Mouse (Mus musculus) midbrain, embryonic 13.5 days (tissue): ENCODE measurements around the gene Foxd1. TPM values are rescaled to one million over a fixed set of nuclear protein-coding genes. Genes with fewer than 3 reads are reported as not detected.

ENCODE experiments used
- ATAC-seq: fragments of 200-750 bp; cut with Nextera tagmentation; 2 replicates; pipeline ENCODE4 v1.8.0; 2017; ENCODE audit warnings: mild to moderate bottlenecking, moderate TSS enrichment, moderate library complexity
- H3K27ac ChIP-seq: fragments of 300-500 bp; sonication (generic); 2 replicates; pipeline ENCODE4 v1.5.1; 2015; ENCODE audit warnings: inconsistent platforms, mild to moderate bottlenecking, moderate library complexity
- H3K27me3 ChIP-seq: fragments of 300-500 bp; sonication (generic); 2 replicates; pipeline ENCODE4 v1.6.1; 2015; ENCODE audit warnings: mild to moderate bottlenecking, inconsistent platforms
- H3K36me3 ChIP-seq: fragments of 300-500 bp; sonication (generic); 2 replicates; pipeline ENCODE4 v1.6.1; 2015; ENCODE audit warnings: mild to moderate bottlenecking, inconsistent platforms
- H3K4me1 ChIP-seq: fragments of 300-500 bp; sonication (generic); replicated peaks from 2 replicates; pipeline ENCODE4 v1.6.1; 2015; ENCODE audit warnings: inconsistent platforms
- H3K4me2 ChIP-seq: fragments of 300-500 bp; sonication (generic); replicated peaks from 2 replicates; pipeline ENCODE4 v1.6.1; 2015; ENCODE audit warnings: moderate library complexity, mild to moderate bottlenecking, inconsistent platforms
- H3K4me3 ChIP-seq: fragments of 300-500 bp; sonication (generic); replicated peaks from 2 replicates; pipeline ENCODE4 v1.5.1; 2015; ENCODE audit warnings: mild to moderate bottlenecking, inconsistent platforms
- H3K9ac ChIP-seq: fragments of 300-500 bp; sonication (generic); replicated peaks from 2 replicates; pipeline ENCODE4 v1.6.1; 2015; ENCODE audit warnings: mild to moderate bottlenecking, inconsistent platforms
- H3K9me3 ChIP-seq: fragments of 300-500 bp; sonication (generic); 2 replicates; pipeline ENCODE4 v1.6.1; 2016; ENCODE audit warnings: mild to moderate bottlenecking, inconsistent platforms
- WGBS: fragments of 180-500 bp; shearing (Covaris S2); methylation state at CpG from one replicate; pipeline ENCODE4 v1.1.7; 2015; 5-methylcytosine and 5-hydroxymethylcytosine counted together
- polyA plus RNA-seq: library from polyadenylated mRNA; unstranded; fragments of >200 nt; fragmentation: Nextera tagmentation; extraction: Ambion mirVana; gene quantifications from 2 replicates; pipeline ENCODE4 v1.2.1, GENCODE M21; 2015

Foxd1 gene
- 0.80 and 0.86 TPM in 2 replicates for polyA plus RNA-seq

DNA sequence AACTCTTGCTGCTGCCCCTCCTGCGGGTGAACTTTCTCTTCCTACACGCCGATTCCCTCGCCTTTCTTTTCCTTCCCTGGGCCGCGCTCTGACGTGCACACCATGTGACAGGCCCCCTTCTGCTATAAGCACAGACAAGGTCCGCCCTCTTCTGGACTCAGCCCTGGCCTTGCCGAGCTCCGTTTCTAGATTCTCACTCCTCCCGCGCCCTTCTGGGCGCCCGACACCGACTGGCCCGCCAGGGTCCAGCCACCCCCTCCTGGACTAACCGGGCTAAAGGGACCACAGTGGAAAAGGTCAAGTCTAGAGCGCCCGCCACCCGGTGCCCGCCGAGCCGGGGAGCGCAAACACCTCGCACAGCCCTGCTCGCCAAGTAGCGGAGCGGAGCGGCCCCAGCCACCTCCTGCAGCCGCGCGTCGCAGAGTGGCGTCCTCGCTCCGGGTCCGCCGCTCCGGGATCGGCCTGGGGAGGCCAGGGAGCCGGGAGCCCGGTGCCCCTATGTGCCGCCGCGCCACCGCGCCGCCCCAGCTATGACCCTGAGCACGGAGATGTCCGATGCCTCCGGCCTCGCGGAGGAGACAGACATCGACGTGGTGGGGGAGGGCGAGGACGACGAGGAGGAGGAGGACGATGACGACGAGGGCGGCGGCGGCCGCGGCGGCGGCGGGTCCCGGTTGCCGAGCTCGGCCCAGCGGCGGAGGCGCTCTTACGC is at the start of gene Foxd1:
Gene Foxd1 (plus strand): TSS at position 153 of the 712 bp plus-strand sequence.
- Histone ChIP-seq H3K9ac (peak within 1 kb of the TSS; percentile 67), H3K4me2 (peak within 1 kb of the TSS; percentile 63), H3K27me3 (peaks cover 92% of the 10 kb centered on the region), H3K9me3 (no peaks in the 10 kb centered on the region), H3K4me3 (peak within 1 kb of the TSS; percentile 47), H3K27ac (peak within 1 kb of the TSS; percentile 60; the same call in 1 of the 2 replicates), H3K4me1 (peaks cover 35% of the 10 kb centered on the region), H3K36me3 (no peaks in the 10 kb centered on the region)
- WGBS: under 1% methylated on average over 58 of the region's 76 CpGs
- ATAC-seq: peak; percentile 90

DNA sequence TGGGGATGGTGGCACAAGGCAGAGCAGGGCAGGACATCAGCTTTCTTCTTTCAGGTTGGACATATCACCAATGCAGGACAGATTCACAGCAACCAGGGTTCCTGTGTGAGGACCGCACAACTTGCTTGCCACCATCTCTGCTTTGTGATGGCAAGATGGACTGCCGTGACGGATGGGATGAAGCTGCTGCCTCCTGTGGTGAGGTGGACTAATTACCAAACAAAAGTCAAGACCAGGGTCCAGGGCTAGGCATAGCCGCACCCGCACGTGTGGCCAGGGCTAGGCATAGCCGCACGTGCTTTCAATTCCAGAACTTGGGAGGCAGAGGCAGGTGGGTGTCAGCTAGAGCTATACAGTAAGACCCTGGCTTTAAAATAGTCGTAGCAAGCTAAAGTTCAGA is 48.8 kb upstream of the Foxd1 start:
- no peak for ATAC-seq
- Histone ChIP-seq H3K4me1 (peaks cover 8% of the 10 kb centered on the region), H3K9me3 (no peaks in the 10 kb centered on the region), H3K4me3 (no peak overlapping the region), H3K27ac (no peak overlapping the region), H3K36me3 (peaks cover 26% of the 10 kb centered on the region), H3K4me2 (no peak overlapping the region), H3K27me3 (no peaks in the 10 kb centered on the region), H3K9ac (no peak overlapping the region)
- WGBS: 88% methylated on average over 9 of the region's 9 CpGs

DNA sequence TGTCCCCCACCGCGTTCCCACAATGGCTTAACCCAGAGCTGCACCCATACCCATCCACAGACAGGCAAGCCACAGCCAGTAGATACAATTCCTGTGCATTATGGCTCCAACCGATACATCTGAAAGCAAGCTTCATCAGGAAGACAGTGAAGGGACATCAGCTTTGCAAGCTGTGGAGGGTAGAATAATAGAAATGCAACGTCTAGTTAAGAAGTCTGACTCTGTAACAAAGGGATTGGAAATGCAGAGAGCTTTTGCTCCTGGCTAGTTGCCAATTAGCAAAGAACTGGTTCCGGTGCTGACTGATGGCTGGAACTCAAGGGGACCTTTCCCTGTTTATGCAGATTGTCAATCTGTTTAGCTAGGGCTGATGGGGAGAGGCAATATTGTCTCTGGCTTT is 47.6 kb upstream of the Foxd1 start:
- 30% methylated on average over 5 of the region's 5 CpGs for WGBS
- Histone ChIP-seq H3K4me3 (no peak overlapping the region), H3K4me1 (peaks cover 8% of the 10 kb centered on the region), H3K36me3 (peaks cover 37% of the 10 kb centered on the region), H3K4me2 (no peak overlapping the region), H3K9me3 (no peaks in the 10 kb centered on the region), H3K9ac (no peak overlapping the region), H3K27me3 (no peaks in the 10 kb centered on the region), H3K27ac (peak overlapping the region; percentile 59)
- no peak for ATAC-seq

DNA sequence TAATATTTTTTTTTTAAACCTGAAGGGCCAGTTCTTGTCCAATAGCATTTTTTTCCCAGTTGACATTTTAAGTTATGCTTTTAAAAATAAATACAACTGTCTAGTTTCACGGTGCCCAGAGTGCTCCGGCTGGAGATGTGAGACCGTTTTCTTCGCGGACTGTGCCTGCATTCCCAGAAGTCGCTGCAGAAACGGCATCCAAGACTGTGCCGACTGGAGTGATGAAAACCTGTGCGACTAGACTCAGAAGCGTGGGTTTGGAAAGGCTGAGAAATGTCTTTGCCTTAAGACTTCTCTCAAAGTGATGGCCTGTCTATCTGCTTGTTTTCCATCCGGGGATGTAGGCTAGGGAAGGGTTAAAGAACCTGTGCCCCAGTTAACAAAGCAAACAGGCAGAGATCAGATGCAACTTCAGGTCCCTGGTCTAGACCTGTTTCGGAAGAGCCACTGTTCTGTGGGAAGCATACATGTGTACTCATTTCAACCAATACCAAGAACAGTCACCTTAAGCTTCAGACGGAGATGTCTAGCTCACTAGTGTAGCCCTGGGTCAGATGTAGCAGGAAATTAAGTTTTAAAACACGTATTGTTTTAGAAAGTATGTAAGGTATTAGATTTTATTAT is 47.1 kb upstream of the Foxd1 start:
- H3K4me1 ChIP-seq: peaks cover 8% of the 10 kb centered on the region
- H3K4me3 ChIP-seq: no peak overlapping the region
- WGBS: 58% methylated on average over 14 of the region's 14 CpGs
- H3K9me3 ChIP-seq: no peaks in the 10 kb centered on the region
- no peaks in the 10 kb centered on the region for H3K27me3 ChIP-seq
- peaks cover 43% of the 10 kb centered on the region for H3K36me3 ChIP-seq
- ATAC-seq: no peak
- H3K4me2 ChIP-seq: no peak overlapping the region
- no peak overlapping the region for H3K9ac ChIP-seq
- H3K27ac ChIP-seq: peak overlapping the region; percentile 31; the same call in 1 of the 2 replicates

DNA sequence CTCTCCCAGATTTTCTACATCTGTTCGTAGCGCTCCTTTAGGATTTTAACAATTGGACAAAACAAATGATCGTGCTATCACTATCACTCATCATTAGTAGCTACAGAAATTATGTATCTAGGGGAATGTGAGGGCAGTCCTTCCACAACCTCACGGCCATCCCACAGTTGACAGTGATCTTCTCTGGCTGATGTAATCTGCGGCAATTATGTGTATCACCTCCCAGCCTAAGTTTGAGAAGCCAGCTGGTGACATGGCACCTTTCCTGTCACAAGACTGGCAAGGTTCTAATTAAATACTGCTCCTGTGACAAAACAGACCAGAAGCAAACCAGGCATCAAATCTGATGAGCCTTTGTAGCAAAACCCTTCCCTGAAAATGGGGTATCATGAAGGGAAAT is 46.0 kb upstream of the Foxd1 start:
- Histone ChIP-seq H3K4me1 (peaks cover 8% of the 10 kb centered on the region), H3K36me3 (peaks cover 52% of the 10 kb centered on the region), H3K27ac (no peak overlapping the region), H3K9me3 (no peaks in the 10 kb centered on the region), H3K4me2 (no peak overlapping the region), H3K9ac (no peak overlapping the region), H3K4me3 (no peak overlapping the region), H3K27me3 (no peaks in the 10 kb centered on the region)
- no peak for ATAC-seq
- 86% methylated on average over 5 of the region's 5 CpGs for WGBS

DNA sequence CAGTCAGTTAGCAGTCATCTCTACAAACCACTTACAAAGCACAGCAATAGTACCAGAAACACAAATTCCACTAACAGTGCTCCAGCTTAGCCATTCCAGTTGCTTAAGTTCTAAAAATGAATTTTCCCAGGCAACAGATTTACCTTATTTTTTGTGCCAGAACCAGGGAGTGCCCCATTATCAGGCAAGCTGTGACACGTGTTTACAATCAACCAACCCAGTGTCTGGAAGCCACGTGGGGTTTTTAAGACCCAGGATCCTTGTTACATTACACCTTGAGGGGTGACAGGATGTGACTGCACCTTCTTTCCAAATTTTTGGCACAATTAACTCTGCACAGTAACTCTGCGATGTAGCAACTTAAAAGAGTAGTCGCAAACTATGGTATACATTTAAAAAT is 45.3 kb upstream of the Foxd1 start:
- H3K36me3 ChIP-seq: peaks cover 57% of the 10 kb centered on the region
- ATAC-seq: no peak
- 89% methylated on average over 4 of the region's 4 CpGs for WGBS
- peaks cover 11% of the 10 kb centered on the region for H3K4me1 ChIP-seq
- H3K9ac ChIP-seq: no peak overlapping the region
- no peak overlapping the region for H3K4me3 ChIP-seq
- no peaks in the 10 kb centered on the region for H3K27me3 ChIP-seq
- H3K4me2 ChIP-seq: no peak overlapping the region
- no peaks in the 10 kb centered on the region for H3K9me3 ChIP-seq
- H3K27ac ChIP-seq: no peak overlapping the region

DNA sequence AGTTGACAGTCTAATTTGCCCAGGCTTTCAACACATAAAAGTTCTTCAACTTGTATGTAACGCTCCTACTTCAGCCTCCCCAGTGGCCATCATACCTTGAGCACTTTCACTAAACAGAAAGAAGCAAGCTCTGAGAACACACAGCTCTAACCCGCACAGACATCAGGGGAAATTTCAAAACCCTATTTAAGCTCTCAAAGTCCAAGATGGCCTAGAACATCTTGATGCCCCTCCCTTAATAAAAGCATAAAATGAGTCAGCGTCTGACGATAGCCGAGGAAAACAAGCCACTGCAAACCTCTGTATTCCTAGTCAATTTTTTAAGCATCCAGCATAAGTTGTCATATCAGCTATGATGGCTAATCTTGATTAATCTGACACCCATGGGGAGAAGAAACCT is 42.4 kb upstream of the Foxd1 start:
- WGBS: 97% methylated on average over 5 of the region's 5 CpGs

DNA sequence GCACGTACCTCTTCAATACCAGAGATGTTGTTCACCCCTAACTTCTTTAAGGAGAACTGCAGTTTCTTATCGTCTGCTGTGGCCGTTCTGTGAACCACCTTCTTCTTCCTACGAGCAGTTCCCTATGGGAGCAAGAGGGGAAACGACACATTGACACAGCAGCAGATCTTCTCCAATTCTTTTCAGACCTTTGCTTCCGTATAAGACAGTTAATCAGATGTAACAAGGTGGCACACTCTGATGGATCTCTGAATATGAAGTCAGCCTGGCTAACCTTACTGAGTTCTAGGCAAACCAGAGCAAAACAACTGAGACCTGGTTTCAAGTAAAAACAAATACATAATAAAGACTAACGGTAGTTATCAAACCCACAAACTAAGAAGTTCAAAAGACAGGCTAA is 40.4 kb upstream of the Foxd1 start:
- H3K27ac ChIP-seq: no peak overlapping the region
- no peak overlapping the region for H3K4me2 ChIP-seq
- WGBS: 88% methylated on average over 7 of the region's 7 CpGs
- ATAC-seq: no peak
- no peak overlapping the region for H3K4me3 ChIP-seq
- H3K27me3 ChIP-seq: no peaks in the 10 kb centered on the region
- no peaks in the 10 kb centered on the region for H3K9me3 ChIP-seq
- peaks cover 27% of the 10 kb centered on the region for H3K4me1 ChIP-seq
- H3K36me3 ChIP-seq: peaks cover 45% of the 10 kb centered on the region
- H3K9ac ChIP-seq: no peak overlapping the region

More for the DNA sequence above, 42.4 kb upstream of the Foxd1 start:
- Histone ChIP-seq H3K36me3 (peaks cover 55% of the 10 kb centered on the region), H3K27me3 (no peaks in the 10 kb centered on the region), H3K4me1 (peaks cover 26% of the 10 kb centered on the region), H3K27ac (no peak overlapping the region), H3K9ac (no peak overlapping the region), H3K9me3 (no peaks in the 10 kb centered on the region), H3K4me3 (no peak overlapping the region), H3K4me2 (no peak overlapping the region)
- no peak for ATAC-seq

DNA sequence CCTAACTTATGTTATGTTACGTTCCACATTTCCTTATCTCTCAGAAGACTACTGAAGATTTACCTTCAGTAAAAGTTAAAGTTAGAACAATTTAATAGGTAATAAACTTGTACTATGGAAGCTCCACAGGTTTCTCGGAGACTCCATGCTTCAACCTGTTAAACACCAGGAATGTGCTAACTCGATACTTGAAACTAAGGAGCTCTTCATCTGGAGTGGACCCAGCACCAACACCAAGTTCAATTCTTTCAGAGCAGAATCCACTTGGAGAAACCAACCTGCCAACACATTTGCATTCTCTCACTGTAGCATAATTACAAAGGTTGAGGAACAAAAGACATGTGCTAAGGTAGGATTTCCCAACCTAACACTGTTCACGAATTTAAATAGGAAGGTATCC is 38.9 kb upstream of the Foxd1 start:
- 82% methylated on average over 4 of the region's 4 CpGs for WGBS
- no peaks in the 10 kb centered on the region for H3K9me3 ChIP-seq
- no peak overlapping the region for H3K9ac ChIP-seq
- H3K36me3 ChIP-seq: peaks cover 33% of the 10 kb centered on the region
- ATAC-seq: no peak
- H3K27ac ChIP-seq: no peak overlapping the region
- H3K4me2 ChIP-seq: peak overlapping the region; percentile 75
- H3K4me1 ChIP-seq: peaks cover 27% of the 10 kb centered on the region
- peak overlapping the region; percentile 98 for H3K4me3 ChIP-seq
- H3K27me3 ChIP-seq: no peaks in the 10 kb centered on the region

DNA sequence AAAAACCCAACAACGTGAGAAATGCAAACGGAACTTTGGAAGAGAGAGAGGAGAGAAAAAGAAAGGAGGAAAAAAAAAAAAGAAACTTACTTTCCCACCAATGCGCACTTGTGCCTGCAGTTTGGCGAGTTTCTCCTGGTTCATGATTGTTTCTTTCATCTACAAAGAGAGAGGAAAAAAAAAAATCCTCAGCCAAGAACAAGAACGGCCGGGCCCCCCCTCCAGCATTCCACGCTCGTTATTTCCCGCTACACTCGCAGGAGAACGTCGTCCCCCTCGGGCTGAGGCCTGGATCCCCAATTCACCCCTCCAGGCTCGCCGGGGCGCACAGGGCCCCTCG is 37.9 kb upstream of the Foxd1 start:
- ATAC-seq: no peak
- 2% methylated on average over 17 of the region's 17 CpGs for WGBS
- peak overlapping the region; percentile 98 for H3K4me3 ChIP-seq
- H3K27ac ChIP-seq: peak overlapping the region; percentile 90
- H3K9ac ChIP-seq: peak overlapping the region; percentile 97
- H3K9me3 ChIP-seq: no peaks in the 10 kb centered on the region
- H3K36me3 ChIP-seq: peaks cover 23% of the 10 kb centered on the region
- peak overlapping the region; percentile 75 for H3K4me2 ChIP-seq
- H3K27me3 ChIP-seq: no peaks in the 10 kb centered on the region
- peaks cover 27% of the 10 kb centered on the region for H3K4me1 ChIP-seq

DNA sequence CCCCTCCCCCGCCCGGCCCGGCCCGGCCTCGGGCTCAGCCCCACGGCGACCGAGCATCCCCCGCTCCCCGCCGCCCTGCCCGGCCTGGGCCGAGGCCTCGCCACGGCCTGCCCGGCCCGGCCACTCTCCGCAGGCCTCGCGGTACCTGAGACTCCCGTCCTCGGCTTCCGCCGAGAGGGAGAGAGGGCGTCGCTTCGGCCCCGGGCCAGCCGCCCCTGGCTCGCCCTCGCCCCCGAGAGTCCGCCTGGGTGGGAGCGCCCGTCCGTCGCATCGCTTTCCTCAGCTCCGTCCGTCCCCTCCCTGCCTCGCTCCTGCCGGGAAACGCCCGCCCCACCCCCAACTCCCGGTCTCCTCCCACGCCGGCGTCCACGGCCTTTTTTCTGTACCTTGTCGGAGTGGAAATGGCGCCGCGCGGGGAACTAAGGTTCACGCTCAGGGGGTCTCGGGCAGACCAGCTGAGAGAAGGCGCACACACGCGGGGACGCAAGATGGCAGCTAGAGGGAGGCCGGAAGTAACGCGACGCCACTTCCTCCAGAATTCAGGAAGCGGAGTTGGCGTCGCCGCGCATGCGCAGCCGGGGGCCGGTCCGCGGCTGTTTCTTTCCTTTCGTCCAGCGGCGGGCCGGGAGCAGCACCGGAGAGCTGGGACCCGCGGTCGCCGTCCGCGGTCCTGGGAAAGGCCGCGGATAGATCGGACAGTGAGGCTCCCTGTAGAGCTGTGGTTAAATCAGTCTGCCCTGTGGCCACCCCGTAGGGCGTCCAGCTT is 37.4 kb upstream of the Foxd1 start, which contains the start of gene Btf3:
Gene Btf3 (minus strand): TSS at position 527 of the 766 bp plus-strand sequence.
- peaks cover 27% of the 10 kb centered on the region for H3K4me1 ChIP-seq

DNA sequence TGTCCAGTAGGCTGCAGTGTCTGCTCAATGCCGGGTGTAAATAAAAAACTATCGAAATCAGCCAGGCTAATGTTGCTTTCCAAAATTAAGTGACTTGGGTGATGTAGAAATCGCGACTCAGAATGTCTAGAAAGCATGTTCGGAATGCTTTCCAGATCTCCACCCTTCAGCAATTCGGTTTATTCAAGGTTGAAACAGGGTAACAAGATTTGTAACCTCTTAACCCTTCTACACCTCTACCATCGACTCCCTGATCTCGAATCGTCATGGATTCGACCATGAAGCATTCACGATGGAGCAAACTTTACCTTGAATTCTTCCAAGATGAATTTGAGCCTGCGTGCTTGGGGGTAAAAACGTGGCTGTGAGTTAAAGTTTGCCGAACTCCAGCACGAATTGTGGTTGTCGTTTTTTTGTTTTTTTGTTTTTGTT is 36.8 kb upstream of the Foxd1 start:
- Histone ChIP-seq H3K27ac (peak overlapping the region; percentile 90), H3K4me2 (peak overlapping the region; percentile 75), H3K9me3 (no peaks in the 10 kb centered on the region), H3K4me1 (peaks cover 27% of the 10 kb centered on the region), H3K9ac (peak overlapping the region; percentile 97), H3K36me3 (peaks cover 11% of the 10 kb centered on the region), H3K27me3 (no peaks in the 10 kb centered on the region), H3K4me3 (peak overlapping the region; percentile 98)
- ATAC-seq: 0 out of 2 replicates have a peak, but pooled peaks have one; percentile 5
- 2% methylated on average over 16 of the region's 16 CpGs for WGBS

More for the DNA sequence above, 37.4 kb upstream of the Foxd1 start, which contains the start of gene Btf3:
- Histone ChIP-seq H3K4me3 (peak within 1 kb of the TSS; percentile 98), H3K27ac (peak within 1 kb of the TSS; percentile 90), H3K27me3 (no peaks in the 10 kb centered on the region), H3K36me3 (peaks cover 17% of the 10 kb centered on the region), H3K9me3 (no peaks in the 10 kb centered on the region), H3K4me2 (peak within 1 kb of the TSS; percentile 75), H3K9ac (peak within 1 kb of the TSS; percentile 97)
- under 1% methylated on average over 84 of the region's 90 CpGs for WGBS
- peak; percentile 96 for ATAC-seq
